Mouse (Mus musculus) gastrocnemius, adult 2 months (tissue): Measurements from ENCODE around the gene Ggact. TPM values are rescaled to one million over a fixed set of nuclear protein-coding genes. Genes with fewer than 3 reads are reported as not detected.

Source experiments
- DNase-seq: peaks from one replicate; pipeline ENCODE4 v3.0.0; 2022
- H3K27ac ChIP-seq: fragments of 200-600 bp; 2 replicates; pipeline ENCODE4 v1.8.1; 2022; ENCODE audit warnings: mild to moderate bottlenecking
- H3K4me3 ChIP-seq: fragments of 200-600 bp; 2 replicates; pipeline ENCODE4 v1.8.1; 2022; ENCODE audit warnings: mild to moderate bottlenecking, moderate library complexity
- CTCF ChIP-seq: fragments of 200-600 bp; IDR thresholded peaks from 2 replicates; pipeline ENCODE4 v1.8.1; 2022; ENCODE audit warnings: antibody characterized with exemption, mild to moderate bottlenecking, moderate library complexity
- intact Hi-C: fragments of 180-260 bp; cut with DNase I; formaldehyde crosslinking; loops from one replicate; pipeline ENCODE4 v1.15.1; 2025
- total RNA-seq, 2 experiments: library from RNA; stranded (reverse); gene quantifications; 2 replicates each; pipeline ENCODE4 v1.2.3; 2021

Ggact gene
- total RNA-seq, 2 experiments from 2014 or later = 13.8 to 20.4 TPM

DNA sequence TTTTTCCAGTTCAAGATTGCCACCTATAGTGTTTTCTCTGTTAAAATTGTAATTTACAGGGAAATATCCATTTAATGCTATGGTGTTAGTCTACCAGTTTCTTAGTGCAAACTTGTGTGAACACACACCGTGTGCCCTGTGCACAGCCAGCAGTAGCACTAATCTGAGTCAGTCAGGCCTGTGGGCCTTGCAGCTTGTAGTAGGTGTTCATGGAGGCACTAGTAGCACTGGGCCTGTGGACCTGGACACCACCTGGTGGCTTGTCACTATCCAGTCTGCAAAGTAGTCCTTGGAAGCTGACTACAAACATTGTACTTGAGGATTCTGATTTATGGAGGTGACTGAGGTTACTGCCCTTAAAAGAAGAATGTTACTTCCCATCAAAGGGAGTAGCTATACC, 78.8 kb downstream of the Ggact start:
- intact Hi-C loops = no loop called here
- no peak for TF ChIP-seq CTCF
- Histone ChIP-seq H3K4me3 (no peak overlapping the region), H3K27ac (no peak overlapping the region)
- no peak for DNase-seq

DNA sequence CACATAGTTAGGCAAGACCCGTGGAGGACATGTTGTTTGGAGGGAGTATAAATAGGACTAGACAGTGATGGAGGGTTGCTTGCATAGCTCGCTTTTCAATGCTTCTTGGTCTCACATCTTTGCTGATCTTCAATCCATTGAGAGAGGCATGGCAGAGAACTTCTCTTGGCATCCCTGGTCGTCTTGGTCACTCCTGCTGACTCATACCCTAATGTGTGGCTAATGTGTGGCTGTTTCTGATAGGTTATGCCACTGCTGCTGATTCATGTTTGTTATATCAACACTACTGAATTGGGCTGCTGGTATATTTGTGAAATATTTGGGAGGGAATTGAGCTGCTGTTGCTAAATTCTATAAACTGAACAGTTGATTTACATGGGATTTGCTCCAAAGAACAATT, 79.9 kb downstream of the Ggact start:
- Histone ChIP-seq H3K4me3 (no peak overlapping the region), H3K27ac (no peak overlapping the region)
- TF ChIP-seq CTCF = no peak
- intact Hi-C loops = no loop called here
- no peak for DNase-seq

DNA sequence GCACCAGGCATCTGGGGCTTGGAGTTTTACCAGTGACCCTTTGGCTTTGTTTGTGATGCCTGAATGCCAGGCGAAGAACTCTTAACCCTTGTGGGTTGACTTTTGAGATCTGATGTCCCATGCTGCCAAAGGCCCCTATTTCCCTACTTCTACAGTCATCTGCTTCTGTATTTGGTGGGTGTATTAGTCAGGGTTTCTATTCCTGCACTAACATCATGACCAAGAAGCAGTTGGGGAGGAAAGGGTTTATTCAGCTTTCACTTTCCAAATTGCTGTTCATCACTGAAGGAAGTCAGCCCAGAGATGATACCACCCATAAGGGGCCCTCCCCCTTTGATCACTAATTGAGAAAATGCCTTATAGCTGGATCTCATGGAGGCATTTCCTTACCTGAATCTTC, 83.1 kb downstream of the Ggact start:
- no peak for TF ChIP-seq CTCF
- DNase-seq = no peak
- intact Hi-C loops = no loop called here
- Histone ChIP-seq H3K27ac (no peak overlapping the region), H3K4me3 (no peak overlapping the region)

DNA sequence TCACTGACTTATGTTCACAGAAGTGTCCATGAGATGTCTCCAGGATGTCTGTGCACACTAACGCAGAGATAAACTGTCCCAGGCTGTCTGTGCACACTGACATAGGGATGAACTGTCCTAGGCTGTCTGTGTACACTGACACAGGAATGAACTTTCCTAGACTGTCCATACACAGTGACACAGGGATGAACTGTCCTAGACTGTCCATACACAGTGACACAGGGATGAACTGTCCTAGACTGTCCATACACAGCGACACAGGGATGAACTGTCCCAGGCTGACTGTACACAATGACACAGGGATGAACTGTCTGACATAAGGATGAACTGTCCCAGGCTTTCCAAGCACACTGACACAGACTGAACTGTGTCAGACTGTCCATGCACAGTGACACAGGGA, 88.1 kb downstream of the Ggact start:
- intact Hi-C loops = no loop called here
- Histone ChIP-seq H3K4me3 (no peak overlapping the region), H3K27ac (no peak overlapping the region)
- no peak for TF ChIP-seq CTCF
- no peak for DNase-seq

DNA sequence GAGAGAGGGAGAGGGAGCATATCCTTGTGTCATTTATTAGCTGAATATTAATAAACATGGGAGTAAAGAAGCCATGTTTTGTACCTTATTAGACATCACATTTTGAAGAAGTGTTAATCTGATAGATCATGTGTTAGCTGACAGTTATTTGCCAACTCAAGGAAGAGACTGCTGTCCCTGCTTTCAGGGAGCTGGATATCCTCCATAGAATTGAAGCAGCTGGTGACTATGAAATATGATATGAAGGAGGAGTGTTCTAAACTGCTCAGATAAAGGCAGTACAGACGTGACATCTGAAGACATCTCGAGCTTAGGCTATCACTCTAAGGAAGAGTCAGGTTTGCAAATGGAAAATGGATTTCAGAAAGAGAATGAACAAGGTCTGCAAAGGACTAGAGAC, 89.8 kb downstream of the Ggact start:
- Histone ChIP-seq H3K4me3 (no peak overlapping the region), H3K27ac (no peak overlapping the region)
- no peak for DNase-seq
- intact Hi-C loops = no loop called here
- TF ChIP-seq CTCF = no peak

DNA sequence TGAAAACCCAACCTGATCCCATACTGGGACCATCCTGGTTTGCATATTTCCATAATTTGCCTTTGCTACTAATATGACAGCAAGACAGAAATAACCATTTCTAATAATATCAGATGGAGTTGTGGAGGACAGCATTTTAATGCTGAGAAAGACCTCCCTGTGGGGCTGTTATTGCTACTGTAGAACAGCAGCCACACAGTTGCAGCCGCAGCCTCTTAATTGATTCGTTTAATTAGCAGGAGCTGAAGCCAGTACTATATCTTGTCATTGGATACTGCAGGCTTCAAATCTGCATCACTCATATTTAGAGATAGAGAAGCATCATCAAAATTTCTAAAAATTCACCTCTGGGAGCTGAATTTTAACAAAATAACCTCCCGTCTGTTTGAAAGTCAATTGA, 92.6 kb downstream of the Ggact start:
- H3K4me3 ChIP-seq = no peak overlapping the region
- no peak for DNase-seq
- no peak for TF ChIP-seq CTCF
- intact Hi-C loops = no loop called here
- H3K27ac ChIP-seq = no peak overlapping the region

DNA sequence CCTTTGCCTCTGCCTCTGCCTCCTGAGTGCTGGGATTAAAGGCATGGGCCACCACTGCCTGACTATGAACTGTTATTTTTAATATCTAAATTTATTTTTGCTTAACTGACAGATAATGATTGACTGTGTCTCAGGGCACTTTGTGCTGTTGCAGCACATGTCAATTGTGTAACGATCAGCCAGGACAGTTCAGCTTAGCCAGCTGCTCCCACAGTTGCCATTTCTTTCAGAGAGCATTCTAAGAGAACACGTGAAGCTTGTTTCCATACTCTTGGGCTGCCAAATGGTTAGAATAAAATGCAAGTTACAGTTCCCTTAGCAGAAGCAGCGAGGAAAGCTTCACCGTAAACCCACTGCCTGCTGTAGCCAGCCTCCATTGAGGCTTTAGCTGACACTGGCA, 113.3 kb downstream of the Ggact start:
- TF ChIP-seq CTCF = no peak
- intact Hi-C loops = no loop called here
- no peak for DNase-seq
- Histone ChIP-seq H3K27ac (no peak overlapping the region), H3K4me3 (no peak overlapping the region)

DNA sequence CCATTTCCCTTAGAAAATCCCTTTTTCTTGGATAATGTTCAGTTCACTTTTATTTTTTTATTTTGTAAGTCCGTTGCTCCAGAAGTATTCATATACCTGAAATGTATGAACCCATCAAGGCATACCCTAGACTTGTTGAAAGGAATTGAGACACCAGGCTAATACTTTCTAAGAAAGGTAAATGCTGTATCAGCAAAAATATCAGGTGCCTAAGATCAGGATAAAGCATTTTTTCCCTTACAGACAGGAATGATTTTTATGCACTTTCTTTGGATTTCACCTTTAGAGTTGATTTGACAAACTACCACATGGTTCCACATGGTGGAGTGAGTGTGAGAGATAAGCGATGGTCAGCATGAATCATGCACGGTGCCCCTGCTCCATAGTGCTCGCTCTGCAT, 120.2 kb downstream of the Ggact start:
- DNase-seq = no peak

DNA sequence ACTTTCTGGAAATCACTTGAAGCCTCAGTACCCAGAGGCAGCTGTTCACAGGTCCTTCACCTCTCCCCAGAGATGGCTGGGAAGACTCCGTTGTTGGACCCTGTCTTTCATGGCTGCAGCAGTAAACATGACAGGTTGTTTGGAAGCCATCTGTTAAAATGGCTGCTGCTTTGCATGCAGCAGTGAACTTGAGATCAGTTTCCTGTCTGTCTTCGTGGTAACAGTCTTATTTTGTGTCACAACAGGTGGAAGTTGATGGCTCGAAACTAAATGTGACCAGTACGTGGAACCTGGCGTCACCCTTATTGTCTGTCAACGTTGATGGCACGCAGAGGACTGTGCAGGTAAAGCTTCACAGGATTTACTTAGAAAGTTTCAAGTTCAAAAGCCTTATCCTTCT, 123.4 kb downstream of the Ggact start:
- Histone ChIP-seq H3K27ac (no peak overlapping the region), H3K4me3 (no peak overlapping the region)
- no peak for DNase-seq
- intact Hi-C loops = no loop called here
- TF ChIP-seq CTCF = no peak

More for the DNA sequence above, 120.2 kb downstream of the Ggact start:
- intact Hi-C loops = no loop called here
- H3K27ac ChIP-seq = no peak overlapping the region
- no peak overlapping the region for H3K4me3 ChIP-seq
- no peak for TF ChIP-seq CTCF

DNA sequence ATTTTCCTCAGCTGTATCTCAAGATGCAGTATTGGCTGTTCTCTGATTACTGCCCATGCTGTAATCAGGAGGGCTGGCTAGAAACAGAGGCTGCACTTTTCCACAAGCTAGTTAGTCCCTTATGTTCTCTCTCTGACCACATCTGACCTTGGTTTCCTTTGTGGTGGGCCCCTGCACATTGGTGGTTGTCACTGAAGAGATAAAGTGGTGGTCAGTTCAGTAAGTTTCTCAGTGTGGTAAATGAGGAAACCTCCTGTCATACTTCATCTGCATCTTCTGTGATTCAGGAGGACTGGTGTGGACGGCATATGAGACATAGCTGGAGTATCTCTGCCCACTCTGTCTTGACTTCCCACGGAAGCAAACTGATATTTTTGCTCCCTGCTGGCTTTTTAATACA, 125.4 kb downstream of the Ggact start:
- no peak overlapping the region for H3K4me3 ChIP-seq
- intact Hi-C loops = no loop called here
- DNase-seq = no peak
- TF ChIP-seq CTCF = no peak
- H3K27ac ChIP-seq = no peak overlapping the region

DNA sequence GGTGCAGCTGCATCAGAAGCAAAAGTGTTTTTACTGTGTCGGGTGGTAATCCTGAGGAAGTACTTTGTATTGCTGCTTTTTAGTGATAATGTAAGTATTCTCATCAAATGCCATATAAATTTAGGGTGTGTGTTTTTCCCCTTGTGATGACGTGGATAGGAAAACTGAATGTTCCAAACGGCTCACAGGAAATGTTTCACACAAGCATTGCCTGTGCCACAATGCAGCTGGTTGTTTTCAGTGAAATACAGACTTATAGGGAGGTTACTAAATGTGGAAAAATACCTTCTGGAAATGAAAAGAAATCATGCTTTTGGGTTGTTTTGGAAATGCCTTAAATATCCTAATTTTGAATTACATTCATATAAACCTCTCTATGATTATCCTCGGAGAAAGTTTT, 128.9 kb downstream of the Ggact start:
- DNase-seq = no peak
- intact Hi-C loops = no loop called here
- no peak overlapping the region for H3K27ac ChIP-seq
- H3K4me3 ChIP-seq = no peak overlapping the region
- TF ChIP-seq CTCF = no peak

DNA sequence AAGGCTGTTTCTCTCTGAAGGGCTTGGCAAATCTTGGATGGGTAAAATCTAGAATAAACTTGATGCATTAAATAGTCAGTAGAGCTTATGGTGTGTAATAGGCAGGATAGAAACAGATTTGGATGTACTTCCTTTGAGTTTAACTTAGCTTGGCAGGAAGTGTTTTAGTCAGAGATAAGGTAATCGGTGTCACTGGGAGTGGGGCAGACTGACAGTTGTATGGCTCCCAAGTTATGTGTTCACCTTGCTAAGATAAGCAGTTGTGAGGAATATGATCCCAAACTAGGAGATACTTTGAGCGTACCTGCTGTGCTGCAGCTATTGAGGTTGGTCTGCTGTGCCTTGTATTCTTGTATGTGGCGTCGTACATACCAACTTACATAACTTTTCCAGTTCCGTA, 147.1 kb downstream of the Ggact start:
- Histone ChIP-seq H3K27ac (no peak overlapping the region), H3K4me3 (no peak overlapping the region)
- intact Hi-C loops = no loop called here
- TF ChIP-seq CTCF = no peak
- no peak for DNase-seq

Other genes starting within 250 kb of the Ggact start
- 1 to 10 TPM; 1.5 to 5.7 TPM for gene Tmtc4, start 70.3 kb upstream of the Ggact start, total RNA-seq